Mouse (Mus musculus) ES-Bruce4 (cell line): ENCODE data around the gene Dock9.

Source experiments
- CTCF ChIP-seq: IDR thresholded peaks from one replicate; pipeline ENCODE4 v1.8.1; 2011; ENCODE audit warnings: low read depth, low read length
- EP300 ChIP-seq: IDR thresholded peaks from 2 replicates; pipeline ENCODE4 v1.6.1; 2011; ENCODE audit warnings: low read depth, low read length; ENCODE audit not compliant: insufficient read depth
- POLR2A ChIP-seq: IDR thresholded peaks from one replicate; pipeline ENCODE4 v1.8.1; 2011; ENCODE audit warnings: low read length; ENCODE audit not compliant: insufficient read depth

GRCm38 (mm10) chr14:121606433-121606832 is 191.2 kb downstream of the Dock9 start:
- TF ChIP-seq POLR2A (no peak), CTCF (no peak), EP300 (no peak)
